Mouse (Mus musculus) cerebellum, postnatal 36 days (tissue): Measurements from ENCODE around the gene Polr3gl.
A peak's percentile ranks its signal among the peaks of the same experiment; 100 is the strongest.

Source experiments
- DNase-seq, 2 experiments: peaks; one replicate each; pipeline ENCODE4 v3.0.0; 2021 to 2022; ENCODE audit warnings: mixed read lengths in 2 of 2

Gene Polr3gl

GRCm38 (mm10) chr3:96597435-96597891 is 3.5 kb upstream of the Polr3gl start:
- peak; percentile 49 to 55 for DNase-seq

- DNase-seq = peak in 1 of 2 experiments; percentile 27
These were observed 2.9 kb upstream of the Polr3gl start for GRCm38 (mm10) chr3:96596855-96597254.

- DNase-seq = peak; percentile 87 to 91
These were observed 2.3 kb upstream of the Polr3gl start, which contains the start of gene Ankrd34a for GRCm38 (mm10) chr3:96596228-96596707. TSS of gene Ankrd34a (plus strand) at chr3:96596636.

- DNase-seq = peak; percentile 41 to 52
These were observed 1.7 kb upstream of the Polr3gl start for GRCm38 (mm10) chr3:96595661-96596060.

- no peak for DNase-seq
These were observed 870 bp upstream of the Polr3gl start for GRCm38 (mm10) chr3:96594851-96595250.

GRCm38 (mm10) chr3:96593374-96593773 is 607 bp downstream of the Polr3gl start:
- DNase-seq = peak; percentile 28 to 39

GRCm38 (mm10) chr3:96590657-96591056 is 3.3 kb downstream of the Polr3gl start:
- DNase-seq = no peak

- no peak for DNase-seq
These were observed 10.6 kb downstream of the Polr3gl start for GRCm38 (mm10) chr3:96583386-96583785.

GRCm38 (mm10) chr3:96581771-96582515 is 12.0 kb downstream of the Polr3gl start:
- no peak for DNase-seq

GRCm38 (mm10) chr3:96581141-96581540 is 12.8 kb downstream of the Polr3gl start:
- no peak for DNase-seq

- DNase-seq = peak; percentile 92
These were observed 14.0 kb downstream of the Polr3gl start for GRCm38 (mm10) chr3:96579885-96580454.

GRCm38 (mm10) chr3:96579239-96579750 is 14.7 kb downstream of the Polr3gl start:
- DNase-seq = no peak

- DNase-seq = no peak
These were observed 15.3 kb downstream of the Polr3gl start for GRCm38 (mm10) chr3:96578561-96579238.

GRCm38 (mm10) chr3:96577566-96577965 is 16.4 kb downstream of the Polr3gl start:
- no peak for DNase-seq

- DNase-seq = peak; percentile 64 to 66
These were observed 17.1 kb downstream of the Polr3gl start, which contains the start of gene Gm16253 for GRCm38 (mm10) chr3:96576690-96577541. TSS of gene Gm16253 (plus strand) at chr3:96576984.

GRCm38 (mm10) chr3:96576005-96576658 is 17.8 kb downstream of the Polr3gl start:
- no peak for DNase-seq

GRCm38 (mm10) chr3:96575272-96575984 is 18.6 kb downstream of the Polr3gl start:
- no peak for DNase-seq

GRCm38 (mm10) chr3:96573611-96574511 is 20.1 kb downstream of the Polr3gl start:
- no peak for DNase-seq

GRCm38 (mm10) chr3:96571896-96572698 is 21.9 kb downstream of the Polr3gl start:
- no peak for DNase-seq
